Mouse (Mus musculus): ENCODE measurements around the gene Chil5. TPM values are rescaled to one million over a fixed set of nuclear protein-coding genes. Genes with fewer than 3 reads are reported as not detected.

Gene Chil5
- 2.4 TPM for total RNA-seq (2023)

GRCm38 (mm10) chr3:106032781-106033180 is at the start of gene Chil5:
TSS of gene Chil5 (minus strand) at chr3:106032814.

DNA sequence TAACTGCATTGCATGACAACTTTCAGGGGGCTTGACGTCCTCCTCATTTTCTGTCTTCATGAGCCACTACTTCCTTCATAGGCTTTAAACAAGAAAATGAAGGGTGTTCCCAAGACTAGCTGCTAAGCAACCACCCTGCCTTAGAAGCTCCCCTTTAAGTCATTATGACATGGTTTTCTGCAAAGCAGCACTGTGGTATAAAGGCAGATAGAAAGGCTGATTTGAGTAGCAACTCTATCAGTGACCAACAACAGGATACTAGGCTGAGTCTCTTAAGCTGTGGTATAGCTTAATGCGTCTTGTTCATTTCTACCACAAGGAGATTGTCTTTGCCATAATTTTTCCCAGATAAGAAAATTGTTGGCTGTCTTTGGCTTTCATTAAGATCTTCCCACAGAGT is 18.1 kb downstream of the Chil5 start, which contains the start of gene Pifo:
TSS of gene Pifo (minus strand) at position 101 of the 400 bp plus-strand sequence.

GRCm38 (mm10) chr3:105973411-105973810 is 59.2 kb downstream of the Chil5 start, which contains the start of gene Ovgp1:
TSS of gene Ovgp1 (plus strand) at chr3:105973711.

Other genes with a start within 250 kb of the Chil5 start
- 105 TPM for gene Rap1a, start 231.5 kb downstream of the Chil5 start, total RNA-seq (2023)
- not detected for gene Adora3, start 162.0 kb downstream of the Chil5 start, total RNA-seq (2023)
- gene Tmigd3, start 161.9 kb downstream of the Chil5 start, total RNA-seq (2023): not detected
- gene I830077J02Rik, start 100.2 kb downstream of the Chil5 start, total RNA-seq (2023): 3.5 TPM
- 46.4 TPM for gene Wdr77, start 73.4 kb downstream of the Chil5 start, total RNA-seq (2023)
- 136 TPM for gene Atp5f1, start 72.7 kb downstream of the Chil5 start, total RNA-seq (2023)
- gene Ovgp1, start 59.1 kb downstream of the Chil5 start, total RNA-seq (2023): 10.5 TPM
- gene Pifo, start 18.2 kb downstream of the Chil5 start, total RNA-seq (2023): 1.8 TPM
- gene Chia1, start 80.4 kb upstream of the Chil5 start, total RNA-seq (2023): not detected
- 2.8 TPM for gene Chil3, start 134.8 kb upstream of the Chil5 start, total RNA-seq (2023)
- not detected for gene Chil4, start 186.7 kb upstream of the Chil5 start, total RNA-seq (2023)

Data from CD4-positive naive resting alpha-beta T cell, adult 76 days (primary cell).